In genomic region chrX:163908003-163908336, GRCm38 (mm10) we compare ENCODE assay signal across 8 mouse cellular contexts. TPM values are rescaled to one million over a fixed set of nuclear protein-coding genes. Genes with fewer than 3 reads are reported as not detected.
DNase-seq lines count a peak whose midpoint lies in the region; ATAC-seq and TF ChIP-seq lines count a peak whose summit lies in the region.

No protein-coding gene starts in this region.

- H3K4me1 ChIP-seq in kidney, embryonic 14.5 days (ENCODE audit: control insufficient read depth, insufficient read depth, low read length) = no peaks in the 10 kb centered on the region
- H3K4me1 ChIP-seq in cortical plate, adult 2 months (ENCODE audit: control insufficient read depth, insufficient read depth, low read length) = no peaks in the 10 kb centered on the region
- no peaks in the 10 kb centered on the region for H3K4me1 ChIP-seq in intestine, embryonic 15.5 days (replicated peaks)
- no peaks in the 10 kb centered on the region for H3K4me1 ChIP-seq in midbrain, embryonic 15.5 days

- H3K9me3 ChIP-seq in kidney, embryonic 14.5 days (ENCODE audit: control insufficient read depth, low read length) = 0 out of 2 replicates have a peak, but pooled peaks cover 2% of the 10 kb centered on the region
- no peaks in the 10 kb centered on the region for H3K9me3 ChIP-seq in intestine, embryonic 15.5 days
- H3K9me3 ChIP-seq in midbrain, embryonic 15.5 days = no peaks in the 10 kb centered on the region

- no peak for ATAC-seq in kidney, embryonic 14.5 days (ENCODE audit: low FRiP score, low TSS enrichment)
- no peak for ATAC-seq in intestine, embryonic 15.5 days
- ATAC-seq in midbrain, embryonic 15.5 days (replicated peaks) = no peak

- H3K27ac ChIP-seq in kidney, embryonic 14.5 days (ENCODE audit: low read depth, low read length) = no peak overlapping the region
- no peak overlapping the region for H3K27ac ChIP-seq in cortical plate, adult 2 months (ENCODE audit: insufficient read depth, low read length)
- no peak overlapping the region for H3K27ac ChIP-seq in intestine, embryonic 15.5 days
- H3K27ac ChIP-seq in midbrain, embryonic 15.5 days = peak overlapping the region; percentile 89

- TF ChIP-seq POLR2A in cortical plate, adult 2 months (IDR thresholded peaks at IDR 0.05; ENCODE audit: extremely low read depth, insufficient read depth, low read length) = no peak

- 33% methylated on average over 8 of the region's 8 CpGs for WGBS in kidney, embryonic 14.5 days
- WGBS in intestine, embryonic 15.5 days = 22% methylated on average over 8 of the region's 8 CpGs
- WGBS in midbrain, embryonic 15.5 days = 23% methylated on average over 8 of the region's 8 CpGs

- H3K36me3 ChIP-seq in kidney, embryonic 14.5 days (ENCODE audit: control insufficient read depth, insufficient read depth, low read length) = no peaks in the 10 kb centered on the region
- no peaks in the 10 kb centered on the region for H3K36me3 ChIP-seq in intestine, embryonic 15.5 days
- H3K36me3 ChIP-seq in midbrain, embryonic 15.5 days (replicated peaks) = no peaks in the 10 kb centered on the region

- no peak for DNase-seq in kidney, adult 8-10 months
- no peak for DNase-seq in frontal cortex, postnatal 25 days (ENCODE audit: low spot score in 2 of 2)
- DNase-seq in adrenal gland, adult 2 months = no peak
- DNase-seq in layer of hippocampus, adult 9-11 months = no peak

- H3K4me3 ChIP-seq in kidney, embryonic 14.5 days (ENCODE audit: low read length) = peak overlapping the region; percentile 62
- peak overlapping the region; percentile 89 for H3K4me3 ChIP-seq in cortical plate, adult 2 months (ENCODE audit: insufficient read depth, low read length)
- H3K4me3 ChIP-seq in intestine, embryonic 15.5 days (replicated peaks) = peak overlapping the region; percentile 59
- peak overlapping the region; percentile 68 for H3K4me3 ChIP-seq in midbrain, embryonic 15.5 days

- H3K4me2 ChIP-seq in kidney, embryonic 14.5 days (replicated peaks; ENCODE audit: low read depth, low read length) = peak overlapping the region; percentile 40
- peak overlapping the region; percentile 47 for H3K4me2 ChIP-seq in intestine, embryonic 15.5 days (replicated peaks)
- peak overlapping the region; percentile 46 for H3K4me2 ChIP-seq in midbrain, embryonic 15.5 days

- 0 out of 2 replicates have a peak overlapping the region, but pooled peaks have one; percentile 18 for H3K9ac ChIP-seq in kidney, embryonic 14.5 days (ENCODE audit: low read depth, low read length)
- peak overlapping the region; percentile 32; the same call in 1 of the 2 replicates for H3K9ac ChIP-seq in intestine, embryonic 15.5 days
- H3K9ac ChIP-seq in midbrain, embryonic 15.5 days = no peak overlapping the region

- TF ChIP-seq CTCF in cortical plate, adult 2 months (IDR thresholded peaks at IDR 0.05; ENCODE audit: extremely low read depth, insufficient read depth, low read length) = no peak

- no peaks in the 10 kb centered on the region for H3K27me3 ChIP-seq in kidney, embryonic 14.5 days (ENCODE audit: control insufficient read depth, insufficient read depth, low read length)
- H3K27me3 ChIP-seq in intestine, embryonic 15.5 days (replicated peaks) = no peaks in the 10 kb centered on the region
- no peaks in the 10 kb centered on the region; the same call in none of the 2 replicates for H3K27me3 ChIP-seq in midbrain, embryonic 15.5 days (replicated peaks)

RNA-seq across cellular contexts. Expression of gene Ap1s2, which starts 0.8 kb away (rescaled TPM):
- polyA plus RNA-seq in kidney, embryonic 14.5 days (2014; fragmentation: Nextera tagmentation; extraction: Ambion mirVana) = 20.4 and 26.8 TPM in 2 replicates
- polyA plus RNA-seq in cortical plate, adult 2 months (2012; rRNA removed) = 25.0 and 25.1 TPM in 2 replicates
- 19.4 and 24.2 TPM in 2 replicates for polyA plus RNA-seq in intestine, embryonic 15.5 days (2015; fragmentation: Nextera tagmentation; extraction: Ambion mirVana)
- 89.3 and 101 TPM in 2 replicates for polyA plus RNA-seq in midbrain, embryonic 15.5 days (2015; fragmentation: Nextera tagmentation; extraction: Ambion mirVana)
- total RNA-seq in adrenal gland, adult 2 months (2021) = 10 to 100 TPM; 12.1 to 17.2 TPM
- polyA plus RNA-seq in adrenal gland, adult 2 months (2012; rRNA removed) = 4.6 and 5.0 TPM in 2 replicates

RNA-seq across cellular contexts. Expression of gene Zrsr2, which starts 50.5 kb away (rescaled TPM):
- polyA plus RNA-seq in kidney, embryonic 14.5 days (2014; fragmentation: Nextera tagmentation; extraction: Ambion mirVana) = 63.2 and 71.1 TPM in 2 replicates
- polyA plus RNA-seq in cortical plate, adult 2 months (2012; rRNA removed) = 33.0 and 35.0 TPM in 2 replicates
- 48.4 and 56.2 TPM in 2 replicates for polyA plus RNA-seq in intestine, embryonic 15.5 days (2015; fragmentation: Nextera tagmentation; extraction: Ambion mirVana)
- polyA plus RNA-seq in midbrain, embryonic 15.5 days (2015; fragmentation: Nextera tagmentation; extraction: Ambion mirVana) = 49.4 and 53.4 TPM in 2 replicates
- 10 to 100 TPM; 21.9 to 23.9 TPM for total RNA-seq in adrenal gland, adult 2 months (2021)
- 4.6 and 5.9 TPM in 2 replicates for polyA plus RNA-seq in adrenal gland, adult 2 months (2012; rRNA removed)
